Mouse (Mus musculus): ENCODE results near the gene Bcl9l.
"Not testable (repeated sequence)": the region's sequence is repeated elsewhere in the genome, so short reads cannot be mapped to it uniquely, and the experiment has no call there.

Gene Bcl9l

DNA sequence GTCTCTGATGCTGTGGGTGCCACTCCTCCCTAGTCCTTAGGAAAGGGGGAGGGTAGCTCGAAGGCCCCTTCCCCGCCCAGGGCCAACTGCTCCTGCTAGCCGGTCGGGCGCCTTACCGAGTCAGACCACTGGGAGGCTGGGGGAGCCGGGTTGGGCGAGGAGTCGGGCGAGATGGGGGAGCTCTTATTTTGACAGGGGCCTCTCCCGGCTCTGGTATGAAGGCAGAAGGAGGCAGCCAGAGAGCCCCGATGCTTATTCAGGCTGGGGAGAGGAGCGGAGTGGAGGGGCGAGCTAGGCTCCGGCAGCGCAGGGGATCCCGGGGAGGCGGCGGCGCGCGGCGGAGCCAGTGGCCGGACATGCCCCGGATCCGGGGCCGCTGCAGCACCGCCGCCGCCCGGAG, at the start of gene Bcl9l:
TSS of gene Bcl9l (plus strand) at position 274 of the 400 bp plus-strand sequence.
- peak; percentile 98 for DNase-seq

GRCm38 (mm10) chr9:44435747-44436146, 46.9 kb upstream of the Bcl9l start:
- DNase-seq = no peak

DNA sequence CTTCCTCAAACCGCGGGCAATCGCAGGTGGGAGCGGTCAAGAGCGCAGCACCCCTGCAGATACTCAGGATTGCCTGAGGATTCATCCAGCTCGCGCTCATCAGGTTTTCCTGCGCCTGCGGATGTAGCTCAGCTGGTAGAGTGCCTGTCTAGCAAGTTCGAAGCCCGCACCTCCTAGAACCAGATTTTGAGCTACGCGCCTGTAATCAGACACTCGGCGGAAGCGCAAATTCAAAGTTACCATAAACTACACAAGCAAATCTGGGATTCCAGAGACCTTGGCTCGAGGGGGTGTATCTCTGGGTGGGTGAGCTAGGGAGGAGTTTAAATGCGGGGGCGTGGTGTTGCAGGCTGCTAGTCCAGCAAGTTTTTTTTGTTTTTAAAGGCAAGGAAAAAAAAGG, 41.7 kb upstream of the Bcl9l start, which contains the start of gene Foxr1:
TSS of gene Foxr1 (minus strand) at position 176 of the 400 bp plus-strand sequence.
- DNase-seq = no peak

DNA sequence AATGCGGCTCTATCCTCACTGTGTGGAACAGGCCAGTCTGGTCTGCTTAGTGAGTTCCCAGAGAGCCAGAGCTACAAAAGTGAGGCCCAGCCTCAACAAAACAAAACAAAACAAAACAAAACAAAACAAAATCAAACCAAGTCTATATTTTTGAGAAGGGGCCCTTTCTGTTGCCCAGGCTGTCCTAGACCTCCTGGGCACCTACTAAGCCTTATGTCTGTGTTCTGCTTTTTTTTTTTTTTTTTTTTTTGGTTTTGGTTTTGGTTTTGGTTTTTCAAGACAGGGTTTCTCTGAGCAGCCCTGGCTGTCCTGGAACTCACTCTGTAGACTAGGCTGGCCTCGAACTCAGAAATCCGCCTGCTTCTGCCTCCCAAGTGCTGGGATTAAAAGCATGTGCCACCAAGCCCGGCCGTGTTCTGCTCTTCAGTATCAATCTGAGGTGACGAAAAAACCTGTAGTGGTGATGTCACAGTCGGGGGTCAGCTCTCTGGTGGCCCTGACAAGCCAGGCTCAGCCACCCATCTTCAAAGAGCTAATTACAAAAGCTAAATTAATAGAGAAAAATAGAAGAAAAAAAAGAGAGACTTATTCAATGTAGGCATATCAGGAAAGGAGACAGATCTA, 38.1 kb upstream of the Bcl9l start:
- not testable (repeated sequence) for DNase-seq

- peak; percentile 27 to 42 for DNase-seq
Measured at GRCm38 (mm10) chr9:44450387-44450786, 32.2 kb upstream of the Bcl9l start.

DNA sequence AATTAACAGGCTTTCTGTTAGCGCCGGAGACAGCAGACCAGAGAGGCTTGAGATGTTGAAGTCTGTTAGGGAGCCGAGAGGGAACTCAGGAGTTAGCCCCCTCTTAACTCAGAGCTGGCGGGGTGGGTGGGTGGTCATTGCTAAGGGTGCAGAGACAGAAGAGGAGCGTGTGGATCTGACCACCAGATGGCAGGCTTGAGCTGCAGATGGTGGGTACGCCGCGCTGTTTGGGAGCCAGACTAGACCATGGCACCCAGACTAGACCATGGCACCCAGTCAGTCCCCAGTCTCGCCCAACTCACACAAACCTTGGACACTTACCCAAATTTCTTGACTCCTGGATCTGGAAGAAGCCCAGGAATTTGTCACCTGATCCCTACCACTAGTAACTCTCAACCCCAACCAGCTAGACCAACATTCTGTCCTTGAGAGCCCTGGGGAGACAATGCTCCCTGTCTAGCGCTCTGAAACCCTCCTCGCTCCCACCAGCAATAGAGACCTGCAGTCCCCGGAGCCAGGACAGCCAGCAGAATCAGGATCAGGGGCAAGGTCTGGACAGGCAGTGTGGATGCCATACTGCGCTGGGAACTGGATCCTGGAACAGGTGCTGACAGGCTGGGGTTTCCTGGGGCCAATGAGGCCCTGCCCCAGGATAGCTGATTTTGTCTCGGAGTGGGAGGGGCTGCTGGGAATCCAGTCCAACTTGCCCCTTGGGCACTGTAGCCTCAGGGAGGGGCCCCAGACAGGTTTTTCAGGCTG, 28.3 kb upstream of the Bcl9l start:
- peak; percentile 96 to 98 for DNase-seq

- no peak for DNase-seq
Measured at GRCm38 (mm10) chr9:44454891-44455220, 27.8 kb upstream of the Bcl9l start, which contains the start of gene Upk2. Gene Upk2, minus strand, starts transcription at chr9:44454976.

- peak; percentile 93 for DNase-seq
Measured at GRCm38 (mm10) chr9:44457035-44457742, 25.4 kb upstream of the Bcl9l start.

DNA sequence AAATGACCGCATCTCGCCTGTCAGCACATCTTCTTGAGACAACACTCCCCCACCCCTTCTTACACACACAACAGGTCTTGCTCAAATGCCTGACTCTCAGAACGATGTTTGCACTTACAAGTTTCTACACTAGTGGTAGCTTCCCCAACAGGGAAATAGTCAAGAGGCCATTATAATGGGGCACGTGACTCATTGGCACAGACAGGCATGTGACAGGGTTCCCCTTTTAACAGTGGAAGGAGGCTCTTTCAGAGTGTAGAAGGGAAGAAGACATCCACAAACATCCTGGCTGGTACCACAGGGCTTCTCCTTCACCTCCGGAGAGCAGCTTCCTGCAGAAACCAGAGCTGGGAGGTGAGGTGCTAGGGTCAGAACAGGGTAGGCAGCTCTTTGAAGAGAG, 20.7 kb upstream of the Bcl9l start:
- DNase-seq = no peak

DNA sequence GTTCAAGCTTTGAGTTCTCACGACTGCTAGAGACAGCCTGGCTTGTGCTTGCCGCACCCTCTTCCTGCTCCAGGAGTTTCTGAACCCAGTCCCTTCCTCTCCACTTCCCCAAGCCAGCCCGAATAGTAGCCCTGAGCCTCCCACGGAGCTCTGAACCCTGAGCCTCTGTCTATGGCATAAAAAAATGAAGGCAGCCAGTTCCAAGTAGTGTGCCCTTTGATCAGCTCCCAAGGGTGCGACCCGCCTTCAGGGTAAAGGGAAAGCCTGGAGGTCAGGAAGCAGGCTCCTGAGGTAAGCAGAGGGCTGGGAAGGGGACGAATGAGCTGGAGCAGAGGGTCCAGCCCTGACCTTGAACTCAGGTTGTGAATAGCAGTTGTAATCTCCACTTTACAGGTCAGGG, 14.4 kb upstream of the Bcl9l start:
- no peak for DNase-seq

DNA sequence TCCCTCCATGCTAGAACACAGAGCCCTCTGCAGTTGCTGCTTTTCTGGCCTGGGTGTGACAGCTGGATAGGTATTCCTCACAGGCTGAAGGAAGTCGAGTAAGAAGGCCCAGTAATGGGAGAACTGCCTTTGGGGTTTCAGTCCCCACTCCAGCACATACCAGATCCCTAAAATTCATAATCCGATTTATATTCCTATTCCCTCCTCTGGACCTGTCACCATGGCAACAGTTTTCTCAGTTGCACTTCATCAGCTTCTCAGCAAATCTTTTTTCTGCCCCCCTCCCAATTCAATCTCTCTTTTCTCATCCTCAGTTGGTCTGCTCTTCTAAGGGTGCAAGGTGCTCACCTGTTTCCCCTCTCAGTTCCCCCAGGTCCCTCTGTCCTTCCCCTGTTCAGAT, 13.8 kb upstream of the Bcl9l start:
- DNase-seq = no peak

GRCm38 (mm10) chr9:44473184-44473583, 9.4 kb upstream of the Bcl9l start:
- DNase-seq = peak in 1 of 2 experiments; percentile 44

DNA sequence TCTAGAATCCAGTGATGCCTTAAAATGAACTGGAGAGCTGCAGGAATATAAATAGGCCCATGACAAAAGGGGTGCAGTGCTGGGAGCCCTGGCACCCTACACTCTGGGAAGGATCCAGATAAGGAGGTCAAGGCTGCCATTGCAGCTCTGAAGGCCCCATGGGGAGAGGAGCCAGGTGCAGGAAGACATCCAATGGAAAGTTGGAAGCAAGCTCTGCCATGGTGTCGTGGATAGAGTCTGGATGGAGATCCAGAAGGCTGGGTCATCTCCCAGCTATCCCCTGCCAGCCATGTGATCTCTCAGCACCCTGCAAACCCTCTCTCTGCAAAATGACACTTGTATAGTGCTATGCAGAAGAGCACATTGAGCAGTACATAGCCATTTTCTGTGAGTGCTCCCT, 8.3 kb upstream of the Bcl9l start:
- DNase-seq = peak in 1 of 2 experiments; percentile 28

- peak; percentile 51 to 61 for DNase-seq
Measured at GRCm38 (mm10) chr9:44475936-44476335, 6.7 kb upstream of the Bcl9l start.

DNA sequence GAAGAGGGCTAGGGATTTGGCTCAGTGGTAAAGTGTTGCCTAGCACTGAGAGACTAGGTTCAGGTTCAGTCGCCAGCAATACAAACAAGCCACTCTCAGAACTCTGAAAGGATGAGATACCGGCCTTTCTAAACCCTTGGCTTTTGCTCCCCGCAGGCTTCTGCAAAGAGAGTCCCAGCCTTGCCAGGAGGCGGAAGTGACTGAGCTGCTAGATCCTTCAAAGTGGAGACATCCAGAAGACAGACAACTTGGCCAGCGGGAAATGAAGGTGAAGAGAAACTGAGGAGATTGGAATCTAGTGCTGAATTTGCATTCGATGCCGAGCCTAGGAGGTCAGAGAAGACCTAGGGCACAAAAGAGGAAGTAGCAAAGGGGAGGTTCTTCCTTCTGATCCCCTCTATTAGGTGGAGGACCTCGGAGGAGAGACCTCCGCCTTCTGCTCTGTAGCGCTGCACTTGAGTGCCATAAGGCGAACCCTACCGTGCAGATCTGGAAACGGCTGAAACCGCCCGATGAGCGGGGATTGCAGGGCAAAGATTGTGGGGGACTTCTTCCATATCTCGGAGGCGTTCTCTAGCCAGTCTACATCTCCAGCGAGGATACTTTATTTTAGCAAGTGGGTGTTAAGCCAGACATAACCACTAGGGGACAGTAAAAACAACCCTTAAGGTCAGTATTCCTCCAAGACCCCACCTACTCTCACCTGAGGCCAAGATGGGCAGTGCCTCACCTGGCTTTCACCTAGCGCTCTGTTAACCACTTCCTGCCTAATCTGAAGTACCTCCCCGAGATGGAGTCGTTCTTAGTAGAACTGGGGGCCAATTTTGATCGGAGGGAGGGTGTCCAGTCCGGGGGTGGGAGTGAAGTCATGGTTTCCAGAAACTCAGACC, 5.0 kb upstream of the Bcl9l start:
- peak; percentile 85 to 91 for DNase-seq

DNA sequence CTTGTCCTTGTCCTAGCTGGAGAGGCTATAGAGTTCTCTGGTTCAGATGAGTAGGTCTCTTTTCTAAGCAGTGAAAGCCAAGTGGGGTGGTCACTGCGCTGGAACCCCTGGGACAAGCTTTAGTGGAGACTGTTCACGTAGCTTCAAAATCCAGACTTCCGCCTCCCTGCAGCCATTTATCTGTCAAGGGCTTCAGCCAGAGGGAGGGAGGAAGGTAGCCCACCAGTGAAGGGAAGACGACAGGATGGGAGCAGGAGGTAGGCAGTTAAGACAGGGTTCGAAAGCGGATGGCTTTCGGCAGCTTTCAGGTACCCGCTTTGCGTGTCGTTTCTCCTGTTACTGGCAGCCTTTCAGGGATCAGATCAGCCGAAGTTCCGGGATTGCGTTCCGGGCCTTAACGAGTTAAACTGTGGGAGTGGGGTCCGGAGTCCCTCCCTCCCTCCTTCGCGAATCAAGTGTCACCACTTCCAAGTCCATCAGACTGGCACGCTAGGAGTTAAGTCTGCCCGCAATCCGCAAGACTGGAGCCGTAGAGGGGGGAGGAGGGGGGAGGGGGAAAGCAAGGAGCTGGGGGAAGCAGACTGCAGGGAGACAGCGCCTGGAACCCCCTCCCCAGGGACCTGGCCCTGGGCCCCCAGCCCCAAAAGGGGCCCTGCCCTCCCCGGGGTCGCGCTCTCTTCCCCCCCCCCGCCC, 4.2 kb upstream of the Bcl9l start:
- DNase-seq = peak; percentile 93 to 94

- DNase-seq = peak; percentile 94 to 95
Measured at GRCm38 (mm10) chr9:44478959-44479605, 3.5 kb upstream of the Bcl9l start.

DNA sequence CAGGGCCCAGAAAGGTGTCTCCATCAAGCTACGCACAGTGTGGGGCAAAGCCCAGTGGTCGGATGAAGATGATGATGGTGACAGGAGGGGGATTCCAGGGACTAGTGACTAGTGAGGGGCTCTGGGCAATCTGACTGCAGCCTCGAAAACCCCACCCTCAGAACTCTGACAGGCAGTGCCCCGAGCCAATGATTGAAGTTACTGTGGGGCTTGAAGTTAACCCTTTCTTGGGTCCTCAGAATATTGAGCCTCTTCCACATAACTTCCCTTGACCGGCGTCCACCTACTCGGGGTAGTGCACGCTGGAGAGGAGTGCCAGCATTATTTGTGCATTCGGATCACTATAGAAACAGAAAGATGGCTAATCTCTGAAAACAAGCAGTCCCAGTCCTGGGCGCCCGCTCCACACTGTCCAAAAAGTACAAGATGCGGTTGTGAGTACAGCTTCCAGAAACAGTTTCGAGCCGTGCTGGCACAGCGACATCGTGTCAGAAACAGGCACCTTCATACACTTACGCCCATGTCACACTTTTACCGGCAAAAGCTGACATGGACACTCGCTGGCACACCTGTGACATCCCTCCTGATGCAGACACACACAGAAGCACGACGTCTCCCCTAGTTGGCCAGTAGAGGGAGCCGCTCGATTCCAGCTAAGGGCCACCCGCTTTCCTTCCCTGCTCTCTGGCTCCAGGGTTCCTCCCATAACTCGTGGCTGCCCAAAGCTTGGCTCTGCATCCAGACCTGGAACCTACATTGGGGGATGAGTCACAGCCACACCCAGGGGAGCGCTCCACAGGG, 2.8 kb upstream of the Bcl9l start:
- peak; percentile 95 for DNase-seq

- DNase-seq = no peak
Measured at GRCm38 (mm10) chr9:44482112-44482511, 513 bp upstream of the Bcl9l start.

DNA sequence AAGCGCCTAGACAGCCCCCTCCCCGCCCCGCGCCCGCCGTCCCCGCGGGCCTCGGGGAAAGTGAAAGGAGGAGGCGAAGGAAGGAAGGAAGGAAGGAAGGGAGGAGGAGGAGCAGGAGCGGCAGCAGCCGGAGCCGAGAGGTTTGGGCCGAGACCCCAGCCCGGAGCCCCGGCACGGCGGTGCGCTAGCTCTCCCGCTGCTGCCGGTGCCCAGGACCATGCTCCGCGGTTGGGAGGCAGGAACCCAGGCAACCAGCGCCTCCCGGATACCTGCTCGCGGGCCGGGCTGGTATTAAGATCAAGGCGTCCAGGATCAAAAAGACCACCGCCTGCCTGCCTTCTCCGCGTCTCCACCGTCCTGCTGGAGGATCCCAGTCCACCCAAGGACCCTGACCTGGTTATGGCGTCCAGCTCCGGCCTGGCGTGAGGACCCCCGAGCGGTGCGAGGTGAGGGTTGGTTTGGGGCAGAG, 450 bp downstream of the Bcl9l start:
- peak in 1 of 2 experiments; percentile 69 for DNase-seq

Data from cerebellum, postnatal 10 days (tissue).